Mouse (Mus musculus): ENCODE measurements at regions not wholly inside any gene's neighbourhood (a gene's known extent, or its start where the extent isn't known, plus 50 kb on each side); places are given as distances from the start of the nearest gene placed in this dataset.

GRCm38 (mm10) chr10:19068377-19068776, 52.9 kb upstream of the Tnfaip3 start:
- DNase-seq (ENCODE audit: low spot score): peak; percentile 25

GRCm38 (mm10) chr10:19067623-19068022, 52.2 kb upstream of the Tnfaip3 start:
- no peak for DNase-seq (ENCODE audit: low spot score)

- peak; percentile 9 for DNase-seq (ENCODE audit: low spot score)
Observed at GRCm38 (mm10) chr10:19066821-19067350, 51.4 kb upstream of the Tnfaip3 start.
